24 mouse cellular contexts compared by ENCODE assay signal in genomic region chr10:4071069-4071844, GRCm38 (mm10).
DNase-seq lines count a peak whose midpoint lies in the region; ATAC-seq and TF ChIP-seq lines count a peak whose summit lies in the region.
"Had no signal": no experiment of that assay in that cellular context is flagged by ENCODE, and none has a peak within 500 bp of the region (broad histone marks: within the 10 kb centered on the region; RNA-seq: fewer than 3 reads in every experiment).

No protein-coding gene starts in this region.

- ATAC-seq in forebrain, embryonic 14.5 days, result peak; percentile 79
- ATAC-seq in forebrain, embryonic 11.5 days (replicated peaks; ENCODE audit: low FRiP score), result no peak
- ATAC-seq in limb, embryonic 14.5 days (ENCODE audit: low FRiP score, low read depth), result no peak
- peak; percentile 51 for ATAC-seq in forebrain, postnatal 0 days
- ATAC-seq: activated CD4-positive, CD25-positive, alpha-beta regulatory T cell, adult 4 months; inflammation-experienced regulatory T-cells, adult 6 months had no signal

- H3K4me3 ChIP-seq in forebrain, embryonic 14.5 days (ENCODE audit: low read depth, low read length), result no peak overlapping the region
- H3K4me3 ChIP-seq in forebrain, embryonic 11.5 days (ENCODE audit: low read depth, low read length), result no peak overlapping the region
- H3K4me3 ChIP-seq in limb, embryonic 14.5 days (replicated peaks; ENCODE audit: low read length), result no peak overlapping the region
- H3K4me3 ChIP-seq in limb, embryonic 10.5 days, result no peak overlapping the region
- no peak overlapping the region for H3K4me3 ChIP-seq in forebrain, postnatal 0 days (ENCODE audit: low read depth, low read length)
- H3K4me3 ChIP-seq: embryonic facial prominence, embryonic 12.5 days; heart, adult 2 months; heart, embryonic 15.5 days; liver, embryonic 13.5 days; lung, embryonic 15.5 days; stomach, embryonic 15.5 days had no signal

- no peak for TF ChIP-seq CTCF in forebrain, postnatal 0 days (IDR thresholded peaks at IDR 0.05; ENCODE audit: low read depth)

- peak; percentile 34 for DNase-seq in cerebellum, adult 8-10 months
- DNase-seq in cerebellum, postnatal 36 days, result no peak
- DNase-seq in forebrain, embryonic 14.5 days (ENCODE audit: low spot score), result peak; percentile 69
- DNase-seq in forebrain, embryonic 11.5 days (ENCODE audit: low spot score), result no peak
- peak; percentile 29 for DNase-seq in limb, embryonic 14.5 days (ENCODE audit: low spot score)
- no peak for DNase-seq in limb, embryonic 10.5 days (ENCODE audit: low spot score)
- DNase-seq in forebrain, postnatal 0 days, result peak; percentile 13
- no peak for DNase-seq in gastrocnemius, postnatal 25 days
- DNase-seq: adrenal gland, postnatal 10 days; cerebellum, adult 9-10 months; gastrocnemius, postnatal 14 days; heart, adult 2 months; kidney, adult 2 months; kidney, postnatal 14 days; liver, embryonic 13.5 days; midbrain, embryonic 14.5 days; thymus, adult 18-20 months; thymus, postnatal 4 days had no signal

- 71% methylated on average over 8 of the region's 8 CpGs for WGBS in forebrain, embryonic 14.5 days
- 94% methylated on average over 8 of the region's 8 CpGs for WGBS in forebrain, embryonic 11.5 days
- WGBS in limb, embryonic 14.5 days, result 74% methylated on average over 8 of the region's 8 CpGs
- 93% methylated on average over 8 of the region's 8 CpGs for WGBS in limb, embryonic 10.5 days
- WGBS in forebrain, postnatal 0 days, result 58% methylated on average over 8 of the region's 8 CpGs

- peak overlapping the region; percentile 3; the same call in 1 of the 2 replicates for H3K27ac ChIP-seq in forebrain, embryonic 14.5 days (ENCODE audit: low read depth, low read length)
- no peak overlapping the region for H3K27ac ChIP-seq in forebrain, embryonic 11.5 days (ENCODE audit: low read depth, low read length)
- no peak overlapping the region for H3K27ac ChIP-seq in limb, embryonic 14.5 days (replicated peaks; ENCODE audit: low read depth, low read length)
- no peak overlapping the region for H3K27ac ChIP-seq in limb, embryonic 10.5 days
- H3K27ac ChIP-seq in forebrain, postnatal 0 days (ENCODE audit: low read depth, low read length), result no peak overlapping the region
- H3K27ac ChIP-seq: embryonic facial prominence, embryonic 12.5 days; heart, adult 2 months; heart, embryonic 15.5 days; liver, embryonic 13.5 days; lung, embryonic 15.5 days; stomach, embryonic 15.5 days had no signal

- no peak overlapping the region for H3K4me2 ChIP-seq in forebrain, embryonic 14.5 days (ENCODE audit: low read length)
- no peak overlapping the region for H3K4me2 ChIP-seq in forebrain, embryonic 11.5 days (ENCODE audit: low read depth, low read length, severe bottlenecking)
- H3K4me2 ChIP-seq in limb, embryonic 14.5 days (replicated peaks; ENCODE audit: low read depth, low read length, severe bottlenecking), result no peak overlapping the region
- no peak overlapping the region for H3K4me2 ChIP-seq in forebrain, postnatal 0 days (ENCODE audit: low read depth)
- H3K4me2 ChIP-seq: embryonic facial prominence, embryonic 12.5 days; heart, embryonic 15.5 days; liver, embryonic 13.5 days; lung, embryonic 15.5 days; stomach, embryonic 15.5 days had no signal

- H3K27me3 ChIP-seq in forebrain, embryonic 14.5 days (replicated peaks; ENCODE audit: control insufficient read depth, insufficient read depth, low read length), result no peaks in the 10 kb centered on the region
- no peaks in the 10 kb centered on the region for H3K27me3 ChIP-seq in forebrain, embryonic 11.5 days (ENCODE audit: control insufficient read depth, insufficient read depth, low read length)
- H3K27me3 ChIP-seq in limb, embryonic 14.5 days (ENCODE audit: control insufficient read depth, insufficient read depth, low read length), result no peaks in the 10 kb centered on the region
- H3K27me3 ChIP-seq in limb, embryonic 10.5 days (ENCODE audit: low read depth, poor library complexity, severe bottlenecking), result no peaks in the 10 kb centered on the region
- H3K27me3 ChIP-seq in forebrain, postnatal 0 days (ENCODE audit: insufficient read depth, low read length), result no peaks in the 10 kb centered on the region
- H3K27me3 ChIP-seq: embryonic facial prominence, embryonic 12.5 days; heart, embryonic 15.5 days; liver, embryonic 13.5 days; lung, embryonic 15.5 days; stomach, embryonic 15.5 days had no signal

- H3K9me3 ChIP-seq in forebrain, embryonic 14.5 days (replicated peaks; ENCODE audit: control insufficient read depth, low read length), result no peaks in the 10 kb centered on the region
- H3K9me3 ChIP-seq in forebrain, embryonic 11.5 days (ENCODE audit: control insufficient read depth, low read length), result no peaks in the 10 kb centered on the region
- no peaks in the 10 kb centered on the region for H3K9me3 ChIP-seq in limb, embryonic 14.5 days (ENCODE audit: control insufficient read depth, low read length)
- no peaks in the 10 kb centered on the region for H3K9me3 ChIP-seq in limb, embryonic 10.5 days (replicated peaks)
- H3K9me3 ChIP-seq in forebrain, postnatal 0 days (ENCODE audit: low read length), result no peaks in the 10 kb centered on the region
- H3K9me3 ChIP-seq: embryonic facial prominence, embryonic 12.5 days; heart, embryonic 15.5 days; liver, embryonic 13.5 days; lung, embryonic 15.5 days; stomach, embryonic 15.5 days had no signal

- H3K4me1 ChIP-seq in forebrain, embryonic 14.5 days (ENCODE audit: control insufficient read depth, insufficient read depth, low read length), result peaks cover 2% of the 10 kb centered on the region; the same call in 1 of the 2 replicates
- H3K4me1 ChIP-seq in forebrain, embryonic 11.5 days (replicated peaks; ENCODE audit: control insufficient read depth, insufficient read depth, low read length), result no peaks in the 10 kb centered on the region
- no peaks in the 10 kb centered on the region for H3K4me1 ChIP-seq in limb, embryonic 14.5 days (ENCODE audit: control insufficient read depth, insufficient read depth, low read length)
- H3K4me1 ChIP-seq in limb, embryonic 10.5 days, result no peaks in the 10 kb centered on the region
- no peaks in the 10 kb centered on the region for H3K4me1 ChIP-seq in forebrain, postnatal 0 days (ENCODE audit: insufficient read depth)
- H3K4me1 ChIP-seq: embryonic facial prominence, embryonic 12.5 days; liver, embryonic 13.5 days; stomach, embryonic 15.5 days had no signal

- no peak overlapping the region for H3K9ac ChIP-seq in forebrain, embryonic 14.5 days (ENCODE audit: low read length)
- no peak overlapping the region for H3K9ac ChIP-seq in forebrain, embryonic 11.5 days (ENCODE audit: low read length)
- H3K9ac ChIP-seq in limb, embryonic 14.5 days (ENCODE audit: low read depth, low read length, severe bottlenecking), result no peak overlapping the region
- H3K9ac ChIP-seq in forebrain, postnatal 0 days, result no peak overlapping the region
- H3K9ac ChIP-seq: embryonic facial prominence, embryonic 12.5 days; heart, embryonic 15.5 days; liver, embryonic 13.5 days; lung, embryonic 15.5 days; stomach, embryonic 15.5 days had no signal

- TF ChIP-seq POLR2A in limb, embryonic 14.5 days (IDR thresholded peaks at IDR 0.05; ENCODE audit: borderline replicate concordance, extremely low read depth, insufficient read depth, insufficient read length), result no peak

- H3K36me3 ChIP-seq in forebrain, embryonic 14.5 days (ENCODE audit: control insufficient read depth, insufficient read depth, low read length), result no peaks in the 10 kb centered on the region
- no peaks in the 10 kb centered on the region for H3K36me3 ChIP-seq in forebrain, embryonic 11.5 days (ENCODE audit: control insufficient read depth, insufficient read depth, low read length)
- no peaks in the 10 kb centered on the region for H3K36me3 ChIP-seq in limb, embryonic 14.5 days (ENCODE audit: control insufficient read depth, insufficient read depth, low read length)
- H3K36me3 ChIP-seq in limb, embryonic 10.5 days, result 0 out of 2 replicates have a peak, but pooled peaks cover 2% of the 10 kb centered on the region
- no peaks in the 10 kb centered on the region for H3K36me3 ChIP-seq in forebrain, postnatal 0 days (ENCODE audit: insufficient read depth)
- H3K36me3 ChIP-seq: embryonic facial prominence, embryonic 12.5 days; heart, embryonic 15.5 days; lung, embryonic 15.5 days; stomach, embryonic 15.5 days had no signal

Comparison
In these comparisons a context has a peak if more than half of its experiments do, and no peak if none do; other contexts are left out.
1. DNase-seq: peak in cerebellum, adult 8-10 months (single experiment), forebrain, embryonic 14.5 days (single experiment), limb, embryonic 14.5 days (single experiment) and forebrain, postnatal 0 days (single experiment); none in cerebellum, postnatal 36 days (0 of 2), forebrain, embryonic 11.5 days (single experiment), limb, embryonic 10.5 days (single experiment) and gastrocnemius, postnatal 25 days (single experiment).
2. ATAC-seq: peak in forebrain, embryonic 14.5 days (single experiment) and forebrain, postnatal 0 days (single experiment); none in forebrain, embryonic 11.5 days (single experiment) and limb, embryonic 14.5 days (single experiment).